Mouse (Mus musculus) forebrain, embryonic 13.5 days (tissue): Measurements from ENCODE around the gene Taldo1. TPM values are rescaled to one million over a fixed set of nuclear protein-coding genes. Genes with fewer than 3 reads are reported as not detected.

ENCODE experiments used
- ATAC-seq: fragments of 200-750 bp; cut with Nextera tagmentation; 2 replicates; pipeline ENCODE4 v1.8.0; 2017
- H3K27ac ChIP-seq: fragments of 300-500 bp; sonication (generic); 2 replicates; pipeline ENCODE4 v1.5.1; 2015; ENCODE audit warnings: inconsistent platforms, mild to moderate bottlenecking, moderate library complexity
- H3K27me3 ChIP-seq: fragments of 300-500 bp; sonication (generic); 2 replicates; pipeline ENCODE4 v1.6.1; 2015; ENCODE audit warnings: mild to moderate bottlenecking, inconsistent platforms
- H3K36me3 ChIP-seq: fragments of 300-500 bp; sonication (generic); 2 replicates; pipeline ENCODE4 v1.6.1; 2015; ENCODE audit warnings: mild to moderate bottlenecking, inconsistent platforms; ENCODE audit not compliant: poor library complexity, severe bottlenecking
- H3K4me1 ChIP-seq: fragments of 300-500 bp; sonication (generic); 2 replicates; pipeline ENCODE4 v1.6.1; 2015; ENCODE audit warnings: inconsistent platforms
- H3K4me2 ChIP-seq: fragments of 300-500 bp; sonication (generic); 2 replicates; pipeline ENCODE4 v1.6.1; 2015; ENCODE audit warnings: inconsistent platforms, mild to moderate bottlenecking, moderate library complexity
- H3K4me3 ChIP-seq: fragments of 300-500 bp; sonication (generic); 2 replicates; pipeline ENCODE4 v1.5.1; 2015; ENCODE audit warnings: mild to moderate bottlenecking, inconsistent platforms
- H3K9ac ChIP-seq: fragments of 300-500 bp; sonication (generic); 2 replicates; pipeline ENCODE4 v1.6.1; 2015; ENCODE audit warnings: mild to moderate bottlenecking, inconsistent platforms
- H3K9me3 ChIP-seq: fragments of 300-500 bp; sonication (generic); replicated peaks from 2 replicates; pipeline ENCODE4 v1.6.1; 2016; ENCODE audit warnings: inconsistent platforms
- WGBS: fragments of 180-500 bp; shearing (Covaris S2); methylation state at CpG from one replicate; pipeline ENCODE4 v1.1.7; 2015; 5-methylcytosine and 5-hydroxymethylcytosine counted together
- polyA plus RNA-seq: library from polyadenylated mRNA; unstranded; fragments of >200 nt; fragmentation: Nextera tagmentation; extraction: Ambion mirVana; gene quantifications from 2 replicates; pipeline ENCODE4 v1.2.1, GENCODE M21; 2015

Gene Taldo1
- polyA plus RNA-seq, 1 experiment from 2014 or later, result 415 TPM

DNA sequence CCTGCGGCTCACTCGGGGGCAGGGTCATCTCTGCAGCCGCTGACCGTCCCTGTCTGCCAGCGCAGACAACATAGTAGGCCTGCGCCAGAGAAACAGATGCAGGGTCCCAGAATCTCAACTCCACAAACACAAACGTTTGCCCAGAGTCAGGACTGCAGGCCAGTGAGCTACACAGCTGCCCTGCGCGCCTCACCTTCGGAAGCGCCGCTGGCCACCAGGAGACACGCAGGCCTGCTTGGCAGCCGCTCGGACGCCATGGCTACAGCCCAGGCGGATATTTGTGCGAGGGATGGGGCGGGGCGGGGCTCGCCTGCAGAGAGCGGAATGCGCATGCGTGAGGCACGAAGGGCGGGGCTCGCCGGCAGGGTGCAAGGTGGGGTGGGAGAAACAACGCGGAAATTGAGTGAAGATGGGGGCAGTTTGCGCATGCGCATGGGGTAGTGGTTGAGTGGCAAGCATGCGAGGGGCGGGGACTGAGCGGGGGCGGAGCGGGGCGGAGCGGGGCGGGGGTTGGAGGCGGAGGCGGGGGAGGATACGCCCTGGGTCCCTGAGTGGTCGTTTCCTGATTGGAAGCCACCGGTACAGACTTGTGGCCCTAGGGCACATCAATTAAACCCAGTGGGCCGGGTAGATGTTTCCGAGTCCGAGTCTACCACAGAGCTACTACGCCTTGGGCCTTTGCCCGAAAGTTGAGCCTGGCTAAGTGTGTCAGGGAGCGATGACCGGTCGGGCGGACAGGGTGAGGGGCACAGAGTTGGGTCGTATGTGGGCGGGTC is 22.0 kb downstream of the Taldo1 start, which contains the start of gene Gatd1:
Gene Gatd1 (minus strand): TSS at position 328 of the 776 bp plus-strand sequence.
- peaks cover 3% of the 10 kb centered on the region; the same call in 1 of the 2 replicates for H3K27me3 ChIP-seq
- no peaks in the 10 kb centered on the region for H3K9me3 ChIP-seq
- peak within 1 kb of the TSS; percentile 77 for H3K4me3 ChIP-seq
- under 1% methylated on average over 55 of the region's 56 CpGs for WGBS
- H3K36me3 ChIP-seq, result peaks cover 18% of the 10 kb centered on the region
- peak within 1 kb of the TSS; percentile 96 for H3K4me2 ChIP-seq
- H3K4me1 ChIP-seq, result peaks cover 20% of the 10 kb centered on the region
- H3K9ac ChIP-seq, result peak within 1 kb of the TSS; percentile 91
- peak within 1 kb of the TSS; percentile 81 for H3K27ac ChIP-seq
- peak; percentile 89 for ATAC-seq

GRCm38 (mm10) chr7:141416144-141416841 is 24.3 kb downstream of the Taldo1 start:
- H3K36me3 ChIP-seq, result no peaks in the 10 kb centered on the region
- no peak overlapping the region for H3K4me2 ChIP-seq
- 77% methylated on average over 6 of the region's 6 CpGs for WGBS
- no peak for ATAC-seq
- 0 out of 2 replicates have a peak overlapping the region, but pooled peaks have one; percentile 2 for H3K9ac ChIP-seq
- H3K4me3 ChIP-seq, result no peak overlapping the region
- H3K4me1 ChIP-seq, result peaks cover 15% of the 10 kb centered on the region
- no peak overlapping the region for H3K27ac ChIP-seq
- H3K27me3 ChIP-seq, result peaks cover 3% of the 10 kb centered on the region; the same call in 1 of the 2 replicates
- H3K9me3 ChIP-seq, result no peaks in the 10 kb centered on the region

DNA sequence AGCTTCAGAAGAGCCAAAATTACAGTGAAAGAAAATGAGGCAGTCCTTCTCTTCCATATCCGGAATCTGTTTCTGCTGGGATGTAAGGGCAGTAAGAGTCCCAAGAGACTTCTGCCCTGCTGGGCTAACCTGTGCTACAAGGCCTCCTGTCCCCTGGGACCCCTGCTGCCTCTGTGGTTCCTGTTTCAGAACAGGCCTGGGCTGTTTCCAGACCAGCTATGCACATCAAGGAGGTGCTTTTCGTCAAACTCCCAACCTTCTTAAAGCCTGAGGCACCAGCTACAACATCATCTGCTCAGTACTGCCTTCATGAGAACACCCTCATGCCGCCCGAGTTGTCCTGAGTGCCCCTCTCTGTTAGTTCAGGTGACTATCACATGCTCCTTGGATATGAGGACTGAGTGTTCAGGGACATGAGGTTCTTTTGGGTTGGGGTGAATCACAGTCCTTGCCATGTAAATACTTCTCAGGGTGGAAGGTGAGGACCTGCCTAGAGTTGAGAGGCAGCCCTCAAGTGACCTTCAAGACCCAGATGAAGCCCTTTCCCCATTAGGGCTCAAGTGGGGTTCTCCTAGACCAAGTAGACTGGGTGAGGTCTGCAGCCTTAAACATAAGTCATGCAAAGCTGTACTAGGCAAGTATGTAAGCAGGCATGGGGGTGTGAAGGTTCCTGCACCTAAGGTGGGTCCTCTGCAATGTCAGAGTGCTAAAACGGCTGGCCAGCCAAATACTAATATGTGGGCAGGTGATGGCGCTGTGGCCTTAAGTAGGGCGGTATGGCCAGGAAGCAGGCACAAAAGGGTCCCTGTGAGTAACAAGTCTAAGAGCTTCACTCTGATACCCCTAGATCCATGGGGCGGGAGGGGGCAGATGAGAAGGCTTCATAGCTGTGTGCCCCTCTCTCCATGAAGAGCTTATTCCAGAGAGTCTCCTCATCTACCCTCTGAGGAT is 26.0 kb downstream of the Taldo1 start:
- Histone ChIP-seq H3K9me3 (no peaks in the 10 kb centered on the region), H3K4me1 (peaks cover 10% of the 10 kb centered on the region), H3K27ac (no peak overlapping the region), H3K36me3 (no peaks in the 10 kb centered on the region), H3K9ac (no peak overlapping the region), H3K4me3 (no peak overlapping the region), H3K27me3 (peaks cover 3% of the 10 kb centered on the region; the same call in 1 of the 2 replicates), H3K4me2 (no peak overlapping the region)
- WGBS, result 70% methylated on average over 8 of the region's 8 CpGs
- ATAC-seq, result no peak

DNA sequence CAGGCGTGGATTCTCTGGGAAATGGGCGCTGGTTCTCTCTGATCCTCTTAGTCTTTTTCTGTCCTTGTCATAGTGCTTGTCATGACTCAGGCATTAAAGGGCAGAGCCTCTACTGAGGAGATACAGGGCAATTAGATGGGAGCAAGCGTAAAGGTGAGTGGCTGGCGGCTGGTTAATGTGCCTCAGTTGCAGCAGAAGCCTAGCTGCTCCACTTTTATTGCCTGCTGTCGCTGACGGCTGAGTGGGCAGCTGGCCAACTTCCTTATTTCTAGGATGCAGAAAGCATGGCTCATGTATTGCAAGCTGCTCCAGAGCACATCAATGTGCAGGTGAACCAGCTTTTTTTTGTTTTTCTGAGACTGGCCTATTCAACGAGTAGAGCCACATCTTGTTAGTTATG is 27.0 kb downstream of the Taldo1 start:
- Histone ChIP-seq H3K9me3 (no peaks in the 10 kb centered on the region), H3K9ac (no peak overlapping the region), H3K36me3 (no peaks in the 10 kb centered on the region), H3K4me3 (no peak overlapping the region), H3K4me2 (no peak overlapping the region), H3K27ac (no peak overlapping the region), H3K27me3 (peaks cover 3% of the 10 kb centered on the region; the same call in 1 of the 2 replicates), H3K4me1 (peaks cover 6% of the 10 kb centered on the region)
- no peak for ATAC-seq
- WGBS, result 65% methylated on average over 7 of the region's 7 CpGs

- no peaks in the 10 kb centered on the region for H3K9me3 ChIP-seq
- 88% methylated on average over 9 of the region's 9 CpGs for WGBS
- H3K4me2 ChIP-seq, result no peak overlapping the region
- no peaks in the 10 kb centered on the region for H3K36me3 ChIP-seq
- no peak overlapping the region for H3K9ac ChIP-seq
- ATAC-seq, result no peak
- no peaks in the 10 kb centered on the region for H3K4me1 ChIP-seq
- no peak overlapping the region for H3K27ac ChIP-seq
- no peak overlapping the region for H3K4me3 ChIP-seq
- peaks cover 3% of the 10 kb centered on the region; the same call in 1 of the 2 replicates for H3K27me3 ChIP-seq
Observed at GRCm38 (mm10) chr7:141420030-141420702, 28.2 kb downstream of the Taldo1 start.

DNA sequence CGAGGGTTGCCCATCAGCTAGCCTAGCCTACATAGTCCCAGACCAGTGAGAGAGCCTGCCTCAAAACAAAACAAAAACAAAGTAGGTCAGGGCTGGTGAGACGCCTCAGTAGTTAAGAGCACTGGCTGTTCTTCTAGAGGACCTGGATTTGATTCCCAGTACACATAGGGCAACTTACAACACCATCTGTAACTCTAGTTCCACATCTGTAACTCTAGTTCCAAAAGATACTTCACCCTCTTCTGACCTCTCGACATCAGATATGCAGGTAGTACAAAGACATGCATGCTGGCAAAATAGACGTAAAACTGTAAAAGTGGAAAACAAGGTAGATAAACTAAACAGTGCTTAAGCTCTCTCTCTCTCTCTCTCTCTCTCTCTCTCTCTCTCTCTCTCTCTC is 31.8 kb downstream of the Taldo1 start:
- ATAC-seq, result no peak
- no peak overlapping the region for H3K4me2 ChIP-seq
- no peak overlapping the region for H3K9ac ChIP-seq
- no peaks in the 10 kb centered on the region for H3K9me3 ChIP-seq
- peaks cover 7% of the 10 kb centered on the region for H3K4me1 ChIP-seq
- peaks cover 16% of the 10 kb centered on the region for H3K36me3 ChIP-seq
- WGBS, result 81% methylated on average over 4 of the region's 4 CpGs
- no peak overlapping the region for H3K4me3 ChIP-seq
- no peaks in the 10 kb centered on the region for H3K27me3 ChIP-seq
- no peak overlapping the region for H3K27ac ChIP-seq

- Histone ChIP-seq H3K27me3 (no peaks in the 10 kb centered on the region), H3K9me3 (no peaks in the 10 kb centered on the region), H3K4me2 (no peak overlapping the region), H3K27ac (no peak overlapping the region), H3K4me3 (no peak overlapping the region), H3K9ac (no peak overlapping the region), H3K4me1 (peaks cover 23% of the 10 kb centered on the region), H3K36me3 (peaks cover 37% of the 10 kb centered on the region)
- no peak for ATAC-seq
- WGBS, result 90% methylated on average over 12 of the region's 12 CpGs
Observed at GRCm38 (mm10) chr7:141426948-141427730, 35.1 kb downstream of the Taldo1 start.

DNA sequence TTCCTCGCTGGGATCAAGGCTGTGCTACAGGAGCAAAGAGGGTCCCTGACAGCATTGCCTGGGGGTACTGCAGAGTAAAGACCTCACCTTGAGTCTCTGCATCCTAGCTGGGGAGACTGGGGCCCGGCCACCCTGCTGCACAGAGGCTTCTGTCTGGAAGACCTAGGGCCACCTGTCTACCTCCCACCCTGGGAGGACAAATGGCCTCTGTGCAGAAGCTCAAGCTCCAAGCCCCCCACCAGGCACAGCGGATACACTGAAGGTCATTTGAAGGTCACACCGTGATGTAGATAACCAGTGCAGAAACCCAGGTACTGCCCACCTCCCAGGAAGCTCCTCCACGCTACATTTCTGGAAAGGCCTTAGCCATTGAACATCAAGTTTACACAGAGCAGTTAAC is 36.7 kb downstream of the Taldo1 start:
- H3K27ac ChIP-seq, result peak overlapping the region; percentile 62
- peaks cover 53% of the 10 kb centered on the region for H3K36me3 ChIP-seq
- H3K9ac ChIP-seq, result peak overlapping the region; percentile 79
- ATAC-seq, result peak; percentile 0; the same call in 1 of the 2 replicates
- H3K27me3 ChIP-seq, result no peaks in the 10 kb centered on the region
- peaks cover 34% of the 10 kb centered on the region for H3K4me1 ChIP-seq
- peak overlapping the region; percentile 52 for H3K4me3 ChIP-seq
- no peaks in the 10 kb centered on the region for H3K9me3 ChIP-seq
- WGBS, result 54% methylated on average over 5 of the region's 5 CpGs
- H3K4me2 ChIP-seq, result peak overlapping the region; percentile 91

DNA sequence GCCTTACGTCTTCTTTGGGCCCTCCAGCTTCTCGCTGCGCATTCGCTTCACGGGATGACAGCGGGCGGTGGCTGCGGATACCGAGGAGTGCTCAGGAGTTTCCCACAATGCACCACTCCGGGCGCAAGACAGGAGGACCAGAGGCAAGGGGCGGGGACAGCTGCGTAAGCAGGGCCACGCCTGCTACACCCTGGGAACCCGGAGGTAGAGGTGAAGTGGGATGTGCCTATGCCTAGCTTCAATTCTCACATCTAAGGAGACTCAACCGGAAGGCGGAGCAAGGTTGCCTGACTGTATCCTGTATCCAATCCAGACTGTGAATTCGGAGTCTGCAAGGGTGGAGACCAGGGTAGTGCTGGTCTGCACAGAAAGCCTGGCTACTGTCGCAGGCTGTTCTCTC is 37.3 kb downstream of the Taldo1 start, which contains the start of gene Cend1:
Gene Cend1 (minus strand): TSS at position 182 of the 400 bp plus-strand sequence.
- Histone ChIP-seq H3K9ac (peak within 1 kb of the TSS; percentile 79), H3K4me3 (peak within 1 kb of the TSS; percentile 52), H3K36me3 (peaks cover 55% of the 10 kb centered on the region), H3K27ac (peak within 1 kb of the TSS; percentile 62), H3K9me3 (no peaks in the 10 kb centered on the region), H3K4me1 (peaks cover 40% of the 10 kb centered on the region), H3K4me2 (peak within 1 kb of the TSS; percentile 91), H3K27me3 (no peaks in the 10 kb centered on the region)
- WGBS, result under 1% methylated on average over 19 of the region's 19 CpGs
- ATAC-seq, result peak; percentile 87

GRCm38 (mm10) chr7:141429840-141430584 is 38.0 kb downstream of the Taldo1 start:
- ATAC-seq, result peak; percentile 7
- H3K9me3 ChIP-seq, result no peaks in the 10 kb centered on the region
- peak overlapping the region; percentile 52; the same call in 1 of the 2 replicates for H3K4me3 ChIP-seq
- H3K27ac ChIP-seq, result peak overlapping the region; percentile 62; the same call in 1 of the 2 replicates
- peaks cover 55% of the 10 kb centered on the region for H3K36me3 ChIP-seq
- peak overlapping the region; percentile 91 for H3K4me2 ChIP-seq
- peaks cover 47% of the 10 kb centered on the region for H3K4me1 ChIP-seq
- H3K9ac ChIP-seq, result no peak overlapping the region; the same call in 1 of the 2 replicates
- WGBS, result 69% methylated on average over 9 of the region's 9 CpGs
- no peaks in the 10 kb centered on the region for H3K27me3 ChIP-seq
